Mouse (Mus musculus): ENCODE measurements around the gene 0610009B22Rik.

- peak; percentile 30; the same call in 1 of the 2 replicates for TF ChIP-seq MAX (IDR thresholded peaks at IDR 0.05; ENCODE audit: low read length)
- TF ChIP-seq IRF4 (IDR thresholded peaks at IDR 0.05; ENCODE audit: low read depth, low read length): no peak
- no peak for TF ChIP-seq CTCF (conservative IDR thresholded peaks at IDR 0.05 in 1 of 2, IDR thresholded peaks at IDR 0.05 in 1 of 2; ENCODE audit: low read depth in 2 of 2, low read length in 2 of 2)
- no peak for TF ChIP-seq KAT2A (IDR thresholded peaks at IDR 0.05; ENCODE audit: insufficient replicate concordance, low read length)
- TF ChIP-seq UBTF (IDR thresholded peaks at IDR 0.05; ENCODE audit: low read depth, low read length): no peak
- no peak for TF ChIP-seq CHD2 (IDR thresholded peaks at IDR 0.05; ENCODE audit: low read length)
- no peak for TF ChIP-seq GABPA (IDR thresholded peaks at IDR 0.05; ENCODE audit: insufficient replicate concordance, low read depth, low read length)
- TF ChIP-seq POLR2A (IDR thresholded peaks at IDR 0.05; ENCODE audit: low read depth, low read length): no peak
- no peak for TF ChIP-seq TBP (conservative IDR thresholded peaks at IDR 0.05; ENCODE audit: low read depth, low read length)
- no peak for TF ChIP-seq JUND (conservative IDR thresholded peaks at IDR 0.05; ENCODE audit: low read depth, low read length)
- no peak for TF ChIP-seq USF2 (conservative IDR thresholded peaks at IDR 0.05; ENCODE audit: low read depth, low read length)
- TF ChIP-seq HCFC1 (IDR thresholded peaks at IDR 0.05; ENCODE audit: low read depth, low read length): no peak
- TF ChIP-seq MAFK (IDR thresholded peaks at IDR 0.05; ENCODE audit: insufficient replicate concordance, low read length): no peak
Measured at GRCm38 (mm10) chr11:51649111-51649888, 39.4 kb downstream of the 0610009B22Rik start.
